Mouse (Mus musculus) limb, embryonic 12.5 days (tissue): Measurements from ENCODE around the gene Ankar. TPM values are rescaled to one million over a fixed set of nuclear protein-coding genes. Genes with fewer than 3 reads are reported as not detected.

Experiments used
- ATAC-seq: fragments of 200-750 bp; cut with Nextera tagmentation; 2 replicates; pipeline ENCODE4 v1.8.0; 2017; ENCODE audit warnings: low read depth, moderate TSS enrichment; ENCODE audit not compliant: insufficient number of reproducible peaks, insufficient read depth, low FRiP score, low TSS enrichment
- H3K27ac ChIP-seq: fragments of 300-500 bp; sonication (generic); 2 replicates; pipeline ENCODE4 v1.5.1; 2016; ENCODE audit warnings: mild to moderate bottlenecking, moderate library complexity
- H3K27me3 ChIP-seq: fragments of 300-500 bp; sonication (generic); 2 replicates; pipeline ENCODE4 v1.6.1; 2016; ENCODE audit warnings: mild to moderate bottlenecking, moderate library complexity
- H3K36me3 ChIP-seq: fragments of 300-500 bp; sonication (generic); 2 replicates; pipeline ENCODE4 v1.6.1; 2016; ENCODE audit warnings: mild to moderate bottlenecking, moderate library complexity
- H3K4me1 ChIP-seq: fragments of 300-500 bp; sonication (generic); replicated peaks from 2 replicates; pipeline ENCODE4 v1.6.1; 2016
- H3K4me2 ChIP-seq: fragments of 300-500 bp; sonication (generic); 2 replicates; pipeline ENCODE4 v1.6.1; 2016; ENCODE audit warnings: mild to moderate bottlenecking, moderate library complexity
- H3K4me3 ChIP-seq: fragments of 300-500 bp; sonication (generic); replicated peaks from 2 replicates; pipeline ENCODE4 v1.5.1; 2016; ENCODE audit warnings: mild to moderate bottlenecking
- H3K9ac ChIP-seq: fragments of 300-500 bp; sonication (generic); replicated peaks from 2 replicates; pipeline ENCODE4 v1.6.1; 2016; ENCODE audit warnings: mild to moderate bottlenecking, moderate library complexity
- H3K9me3 ChIP-seq: fragments of 300-500 bp; sonication (generic); 2 replicates; pipeline ENCODE4 v1.6.1; 2016; ENCODE audit warnings: mild to moderate bottlenecking, moderate library complexity
- WGBS: fragments of 180-500 bp; shearing (Covaris S2); methylation state at CpG from one replicate; pipeline ENCODE4 v1.1.7; 2016; 5-methylcytosine and 5-hydroxymethylcytosine counted together
- polyA plus RNA-seq: library from polyadenylated mRNA; unstranded; fragments of >200 nt; fragmentation: Nextera tagmentation; extraction: Ambion mirVana; gene quantifications from 2 replicates; pipeline ENCODE4 v1.2.1, GENCODE M21; 2016

Gene Ankar
- polyA plus RNA-seq, 1 experiment from 2014 or later, result not detected

DNA sequence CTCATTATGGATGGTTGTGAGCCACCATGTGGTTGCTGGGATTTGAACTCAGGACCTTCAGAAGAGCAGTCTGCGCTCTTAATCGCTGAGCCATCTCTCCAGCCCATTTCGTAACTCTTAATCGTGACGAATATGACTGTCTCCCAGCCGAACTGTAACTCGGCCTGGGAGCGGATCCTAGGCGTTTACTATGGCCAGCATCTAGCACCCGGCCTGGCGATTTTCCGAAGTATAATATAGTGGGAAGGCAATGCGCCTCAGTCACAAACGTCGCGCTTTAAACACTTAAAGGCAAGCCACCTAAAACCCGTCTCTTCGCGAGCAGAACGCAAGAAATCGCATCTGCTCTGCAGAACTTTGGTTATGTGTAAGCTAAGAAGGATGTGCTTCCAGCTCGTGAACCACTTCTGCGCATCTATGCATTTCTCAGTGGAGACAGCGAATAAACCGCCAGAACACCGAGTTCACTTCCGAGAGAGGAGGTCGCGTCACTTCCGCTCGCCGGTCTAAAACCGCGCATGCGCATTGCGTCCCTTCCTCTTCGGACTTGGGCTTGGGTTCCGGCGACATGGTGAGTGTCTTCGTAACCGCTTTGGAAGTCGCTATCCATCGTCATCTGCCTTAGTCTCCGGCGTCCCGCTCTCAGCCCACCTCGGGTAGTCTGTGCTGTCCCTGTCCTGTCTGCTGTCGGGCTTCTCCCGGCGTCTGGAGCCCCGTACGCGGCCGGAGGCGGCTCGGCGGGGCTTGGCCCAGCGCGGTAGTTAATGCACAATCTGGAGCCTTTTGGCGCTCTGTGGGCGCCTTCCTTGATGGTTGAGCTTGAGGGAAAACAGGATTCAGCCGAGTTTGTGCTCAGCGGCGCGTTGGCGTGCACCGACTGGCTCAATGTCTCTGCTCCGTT lies 10.6 kb upstream of the Ankar start, which contains the start of gene Rpl37a:
Rpl37a (plus strand) TSS at position 538 of the 901 bp plus-strand sequence.
- Histone ChIP-seq H3K9me3 (no peaks in the 10 kb centered on the region), H3K4me3 (peak within 1 kb of the TSS; percentile 71), H3K27me3 (no peaks in the 10 kb centered on the region), H3K4me1 (peaks cover 16% of the 10 kb centered on the region), H3K4me2 (peak within 1 kb of the TSS; percentile 80), H3K27ac (peak within 1 kb of the TSS; percentile 81), H3K9ac (peak within 1 kb of the TSS; percentile 89), H3K36me3 (peaks cover 33% of the 10 kb centered on the region)
- 3% methylated on average over 68 of the region's 68 CpGs for WGBS
- ATAC-seq, result peak; percentile 83

DNA sequence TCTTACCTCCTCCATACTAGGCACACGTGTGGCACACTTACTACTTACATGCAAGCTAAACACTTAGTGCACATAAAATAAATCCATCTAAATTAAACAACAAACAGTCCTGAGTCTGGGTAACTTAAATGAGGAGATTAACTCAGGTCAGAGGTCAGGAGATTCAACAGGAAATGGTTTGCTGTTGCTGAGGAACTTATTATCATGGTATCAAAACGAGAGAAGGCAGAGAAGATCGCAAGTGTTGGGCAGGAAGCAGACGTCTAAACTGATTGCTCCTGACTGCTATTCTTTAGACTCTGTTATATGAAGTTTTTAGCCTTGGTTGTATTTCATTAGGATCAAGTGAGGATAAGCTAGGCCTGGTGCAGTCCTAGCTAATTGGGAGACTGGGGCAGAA lies 7.1 kb upstream of the Ankar start:
- no peak for ATAC-seq
- H3K4me2 ChIP-seq, result no peak overlapping the region
- H3K27ac ChIP-seq, result no peak overlapping the region
- H3K4me3 ChIP-seq, result no peak overlapping the region
- no peaks in the 10 kb centered on the region for H3K9me3 ChIP-seq
- 30% methylated on average over 4 of the region's 4 CpGs for WGBS
- peaks cover 1% of the 10 kb centered on the region for H3K36me3 ChIP-seq
- no peak overlapping the region for H3K9ac ChIP-seq
- no peaks in the 10 kb centered on the region for H3K27me3 ChIP-seq
- peaks cover 6% of the 10 kb centered on the region for H3K4me1 ChIP-seq

DNA sequence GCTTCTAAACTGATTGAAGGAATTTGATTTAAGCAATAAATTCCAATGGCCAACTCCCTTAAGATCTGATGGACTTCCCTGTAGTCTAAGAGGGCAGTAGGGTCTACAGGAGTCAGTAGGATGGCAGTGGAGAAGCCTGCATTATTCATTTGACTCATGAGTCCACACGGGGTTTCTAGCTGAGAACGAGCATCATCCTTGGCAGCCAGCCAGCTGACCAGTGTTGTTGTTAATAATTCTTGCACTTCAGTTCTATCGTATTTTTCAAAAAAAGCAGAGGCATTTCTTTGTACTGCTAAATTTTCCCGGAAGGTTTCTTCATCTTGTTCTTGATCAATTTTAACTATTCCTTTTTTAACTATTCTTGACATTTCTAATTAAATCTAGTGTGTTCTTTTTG lies 1.7 kb downstream of the Ankar start:
- WGBS, result 79% methylated on average over 4 of the region's 4 CpGs
- H3K27ac ChIP-seq, result no peak overlapping the region
- H3K4me1 ChIP-seq, result no peaks in the 10 kb centered on the region
- no peaks in the 10 kb centered on the region for H3K27me3 ChIP-seq
- no peak overlapping the region for H3K9ac ChIP-seq
- H3K36me3 ChIP-seq, result no peaks in the 10 kb centered on the region
- H3K4me3 ChIP-seq, result no peak overlapping the region
- ATAC-seq, result no peak
- no peak overlapping the region for H3K4me2 ChIP-seq
- H3K9me3 ChIP-seq, result no peaks in the 10 kb centered on the region

DNA sequence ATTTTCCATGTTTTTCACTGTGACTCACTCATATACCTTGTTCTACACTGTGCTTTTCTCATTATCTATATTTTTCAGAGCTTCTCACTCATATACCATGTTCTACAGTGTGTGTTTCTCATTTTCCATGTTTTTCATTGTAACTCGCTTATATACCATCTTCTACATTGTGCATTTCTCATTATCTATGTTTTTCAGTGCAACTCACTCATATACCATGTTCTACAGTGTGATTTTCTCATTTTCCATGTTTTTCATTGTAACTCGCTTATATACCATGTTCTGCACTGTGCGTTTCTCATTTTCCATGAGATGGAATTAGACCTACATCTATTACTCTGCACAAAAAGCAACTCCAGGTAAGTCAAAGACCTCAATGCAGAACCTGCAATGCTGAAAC lies 4.1 kb downstream of the Ankar start:
- WGBS, result 51% methylated on average over 3 of the region's 3 CpGs
- ATAC-seq, result no peak
- H3K4me1 ChIP-seq, result no peaks in the 10 kb centered on the region
- H3K27ac ChIP-seq, result no peak overlapping the region
- H3K4me3 ChIP-seq, result no peak overlapping the region
- H3K9me3 ChIP-seq, result no peaks in the 10 kb centered on the region
- H3K27me3 ChIP-seq, result no peaks in the 10 kb centered on the region
- H3K4me2 ChIP-seq, result no peak overlapping the region
- H3K36me3 ChIP-seq, result no peaks in the 10 kb centered on the region
- H3K9ac ChIP-seq, result no peak overlapping the region

DNA sequence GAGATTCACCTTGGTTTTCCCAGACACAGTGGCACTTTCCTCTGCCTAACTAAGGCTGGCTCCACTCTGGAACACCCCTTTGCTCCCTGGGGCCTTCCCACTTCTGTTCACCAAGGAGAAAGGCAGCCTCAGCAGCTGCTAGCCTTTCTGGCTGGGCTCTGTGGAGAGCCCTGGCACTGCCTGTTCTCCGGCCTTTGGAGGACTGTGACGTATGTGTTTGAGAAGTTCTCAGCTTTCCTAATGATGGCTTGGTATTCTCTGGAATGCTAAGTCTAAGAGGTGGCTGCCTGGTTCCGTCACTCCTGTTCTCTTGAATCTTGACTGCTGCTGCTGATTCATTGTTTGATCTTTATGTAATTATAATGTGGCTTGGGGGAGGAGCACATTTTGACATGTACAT lies 27.3 kb downstream of the Ankar start:
- 42% methylated on average over 3 of the region's 3 CpGs for WGBS
- ATAC-seq, result no peak
- Histone ChIP-seq H3K27ac (no peak overlapping the region), H3K27me3 (no peaks in the 10 kb centered on the region), H3K4me2 (no peak overlapping the region), H3K9ac (no peak overlapping the region), H3K4me3 (no peak overlapping the region), H3K9me3 (no peaks in the 10 kb centered on the region), H3K4me1 (no peaks in the 10 kb centered on the region), H3K36me3 (no peaks in the 10 kb centered on the region)

DNA sequence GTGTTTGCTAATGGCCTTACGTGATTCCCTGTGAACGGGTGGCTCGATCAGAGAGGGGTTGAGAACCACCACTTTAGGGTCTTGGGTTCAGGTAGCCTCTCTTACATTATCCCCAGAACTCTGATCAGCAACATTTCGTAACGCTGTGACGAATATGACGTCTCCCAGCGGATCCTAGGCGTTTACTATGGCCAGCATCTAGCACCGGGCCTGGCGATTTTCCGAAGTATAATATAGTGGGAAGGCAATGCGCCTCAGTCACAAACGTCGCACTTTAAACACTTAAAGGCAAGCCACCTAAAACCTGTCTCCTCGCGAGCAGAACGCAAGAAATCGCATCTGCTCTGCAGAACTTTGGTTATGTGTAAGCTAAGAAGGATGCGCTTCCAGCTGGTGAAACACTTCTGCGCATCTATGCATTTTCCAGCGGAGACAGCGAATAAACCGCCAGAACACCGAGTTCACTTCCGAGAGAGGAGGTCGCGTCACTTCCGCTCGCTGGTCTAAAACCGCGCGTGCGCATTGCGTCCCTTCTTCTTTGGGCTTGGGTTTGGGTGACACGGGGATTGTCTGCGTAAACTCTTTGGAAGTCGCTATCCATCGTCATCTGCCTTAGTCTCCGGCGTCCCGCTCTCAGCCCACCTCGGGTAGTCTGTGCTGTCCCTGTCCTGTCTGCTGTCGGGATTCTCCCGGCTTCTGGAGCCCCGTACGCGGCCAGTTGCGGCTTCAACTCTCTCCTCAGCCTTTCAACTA lies 59.5 kb downstream of the Ankar start:
- Histone ChIP-seq H3K27me3 (no peaks in the 10 kb centered on the region), H3K9ac (no peak overlapping the region)

DNA sequence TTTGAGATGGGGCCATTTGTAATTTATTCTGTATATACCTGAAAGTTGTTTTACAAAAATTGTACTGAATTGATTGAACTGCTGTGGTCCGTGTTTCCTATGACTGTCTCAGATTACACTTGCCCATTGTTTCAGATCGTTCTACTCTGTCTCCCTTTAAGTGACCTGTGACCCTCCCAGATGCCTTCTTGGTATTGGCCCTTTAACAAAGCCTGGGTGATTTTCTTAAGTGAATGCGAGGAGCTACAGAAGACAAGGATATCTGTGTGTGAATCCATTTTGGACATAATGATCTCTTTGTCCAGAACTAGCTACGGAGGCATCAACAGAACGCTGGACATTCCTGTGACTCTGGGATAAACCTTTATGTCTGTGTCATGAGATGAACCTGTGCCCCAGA lies 65.2 kb downstream of the Ankar start:
- Histone ChIP-seq H3K27ac (no peak overlapping the region), H3K4me3 (no peak overlapping the region), H3K27me3 (no peaks in the 10 kb centered on the region), H3K36me3 (peaks cover 38% of the 10 kb centered on the region), H3K9ac (no peak overlapping the region), H3K9me3 (no peaks in the 10 kb centered on the region), H3K4me2 (no peak overlapping the region), H3K4me1 (no peaks in the 10 kb centered on the region)
- no peak for ATAC-seq
- 57% methylated on average over 5 of the region's 5 CpGs for WGBS

More for the DNA sequence above, 59.5 kb downstream of the Ankar start:
- Histone ChIP-seq H3K4me1 (no peaks in the 10 kb centered on the region), H3K27ac (no peak overlapping the region), H3K4me3 (peak overlapping the region; percentile 32), H3K9me3 (no peaks in the 10 kb centered on the region), H3K4me2 (peak overlapping the region; percentile 53), H3K36me3 (no peaks in the 10 kb centered on the region)
- no peak for ATAC-seq
- 37% methylated on average over 49 of the region's 49 CpGs for WGBS

DNA sequence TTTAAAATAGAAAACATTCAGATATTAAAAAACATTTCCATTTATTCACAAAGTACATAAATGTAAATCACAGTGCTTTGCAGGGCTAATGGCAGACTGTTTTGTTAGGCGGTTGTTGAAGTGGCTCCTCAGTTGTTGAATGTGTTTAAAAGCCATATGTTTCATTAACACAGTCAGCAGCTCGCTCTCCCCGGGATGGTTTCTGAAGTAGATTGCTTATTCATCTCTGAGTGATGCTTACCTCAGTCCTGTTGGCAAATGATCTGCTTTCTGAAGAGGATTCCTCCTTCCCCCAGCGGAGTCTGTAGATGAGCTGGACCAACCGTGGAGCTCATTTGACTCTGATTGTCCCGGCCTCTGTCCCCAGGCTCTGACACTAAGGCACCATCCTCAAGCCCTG lies 88.2 kb downstream of the Ankar start:
- WGBS, result 93% methylated on average over 6 of the region's 6 CpGs
- no peak overlapping the region for H3K4me3 ChIP-seq
- no peaks in the 10 kb centered on the region for H3K4me1 ChIP-seq
- no peaks in the 10 kb centered on the region for H3K9me3 ChIP-seq
- H3K9ac ChIP-seq, result no peak overlapping the region
- no peaks in the 10 kb centered on the region for H3K27me3 ChIP-seq
- no peak overlapping the region for H3K27ac ChIP-seq
- H3K4me2 ChIP-seq, result no peak overlapping the region
- H3K36me3 ChIP-seq, result peaks cover 97% of the 10 kb centered on the region
- ATAC-seq, result no peak

DNA sequence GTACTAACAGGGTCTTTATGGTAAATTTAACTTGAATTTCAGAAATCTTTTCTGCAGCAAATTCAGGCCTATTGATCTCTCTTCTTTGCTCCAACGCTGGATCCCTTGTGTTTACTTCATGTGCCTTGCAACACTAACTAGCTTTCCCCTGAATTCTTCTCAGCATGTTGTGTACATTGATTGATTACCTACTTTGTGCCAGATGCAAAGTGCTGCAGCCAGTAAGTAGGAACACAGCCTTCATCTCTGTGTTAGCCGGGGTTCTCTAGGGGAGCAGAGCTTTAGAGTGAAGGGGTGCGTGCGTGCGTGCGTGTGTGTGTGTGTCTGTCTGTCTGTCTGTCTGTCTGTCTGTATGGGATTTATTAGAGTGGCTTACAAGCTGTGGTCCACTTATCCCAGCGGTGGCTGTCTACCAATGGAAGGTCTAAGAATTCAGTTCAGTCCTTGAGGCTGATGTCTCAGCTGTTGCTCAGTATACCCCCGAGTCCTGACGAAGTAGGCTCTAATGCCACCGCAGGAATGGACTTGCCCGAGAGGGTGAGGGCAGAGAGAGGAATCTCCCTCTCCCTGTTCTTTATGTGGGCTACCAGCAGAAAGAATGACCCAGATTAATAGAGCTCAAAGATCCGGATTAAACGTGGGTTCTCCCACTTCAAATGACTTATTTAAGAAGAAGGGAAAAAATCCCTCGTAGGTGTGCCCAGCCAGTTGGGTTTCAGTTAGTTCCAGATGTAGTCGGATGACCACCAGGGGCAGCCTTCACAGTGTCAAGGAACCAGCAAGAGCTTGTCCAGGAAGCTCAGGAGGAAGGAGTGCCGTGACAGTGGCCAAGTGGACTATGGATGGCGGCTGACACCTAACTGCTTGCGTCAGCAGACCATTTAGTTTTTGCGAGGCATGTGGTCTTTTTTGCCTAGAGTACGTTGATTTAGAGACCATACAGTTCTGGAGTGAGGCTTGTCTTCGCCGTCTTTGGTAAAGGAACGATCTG lies 90.2 kb downstream of the Ankar start:
- Histone ChIP-seq H3K27ac (no peak overlapping the region), H3K36me3 (peaks cover 91% of the 10 kb centered on the region), H3K4me1 (no peaks in the 10 kb centered on the region), H3K27me3 (no peaks in the 10 kb centered on the region), H3K9me3 (no peaks in the 10 kb centered on the region), H3K4me2 (no peak overlapping the region), H3K9ac (no peak overlapping the region), H3K4me3 (no peak overlapping the region)
- no peak for ATAC-seq
- 81% methylated on average over 23 of the region's 23 CpGs for WGBS

DNA sequence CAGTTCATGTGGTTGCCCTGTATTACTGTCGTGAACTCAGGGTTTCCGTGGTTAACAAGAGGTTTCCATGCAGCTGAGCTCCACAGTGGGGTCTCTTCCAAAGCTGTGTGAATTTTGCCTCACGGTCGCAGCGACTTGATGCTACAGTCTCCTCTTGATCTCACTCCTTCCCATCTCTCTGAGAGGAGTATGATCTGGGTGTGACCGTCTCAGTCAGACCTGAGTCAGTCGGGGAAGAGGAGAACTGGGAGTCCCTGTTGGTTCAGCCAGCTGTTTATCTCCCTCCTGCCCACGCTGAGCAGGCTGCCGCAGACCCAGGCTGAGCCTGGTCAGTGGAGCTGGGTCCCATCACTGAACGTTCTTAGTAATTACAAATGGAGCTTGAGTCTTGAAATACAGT lies 91.2 kb downstream of the Ankar start:
- Histone ChIP-seq H3K9ac (no peak overlapping the region), H3K4me2 (no peak overlapping the region), H3K27me3 (no peaks in the 10 kb centered on the region), H3K4me3 (no peak overlapping the region), H3K9me3 (no peaks in the 10 kb centered on the region), H3K27ac (no peak overlapping the region), H3K4me1 (no peaks in the 10 kb centered on the region), H3K36me3 (peaks cover 90% of the 10 kb centered on the region)
- 87% methylated on average over 10 of the region's 10 CpGs for WGBS
- ATAC-seq, result no peak
